Mouse (Mus musculus) midbrain, embryonic 11.5 days (tissue): ENCODE results near the gene Sbk3. TPM values are rescaled to one million over a fixed set of nuclear protein-coding genes. Genes with fewer than 3 reads are reported as not detected.

Experiments
- ATAC-seq: fragments of 200-750 bp; cut with Nextera tagmentation; 2 replicates; pipeline ENCODE4 v1.8.0; 2017; ENCODE audit warnings: moderate TSS enrichment, moderate library complexity; ENCODE audit not compliant: low FRiP score
- DNase-seq: peaks from one replicate; pipeline ENCODE4 v3.0.0; 2015; ENCODE audit warnings: low spot score; ENCODE audit errors: missing footprints
- H3K27ac ChIP-seq: fragments of 300-500 bp; sonication (generic); 2 replicates; pipeline ENCODE4 v1.5.1; 2014; ENCODE audit warnings: low read depth, low read length
- H3K27me3 ChIP-seq: fragments of 300-500 bp; sonication (generic); 2 replicates; pipeline ENCODE4 v1.6.1; 2014; ENCODE audit warnings: mild to moderate bottlenecking, low read length, moderate library complexity, mixed read lengths; ENCODE audit not compliant: control insufficient read depth, insufficient read depth
- H3K36me3 ChIP-seq: fragments of 300-500 bp; sonication (generic); 2 replicates; pipeline ENCODE4 v1.6.1; 2014; ENCODE audit warnings: mild to moderate bottlenecking, low read length, moderate library complexity, mixed read lengths; ENCODE audit not compliant: control insufficient read depth, insufficient read depth
- H3K4me1 ChIP-seq: fragments of 300-500 bp; sonication (generic); 2 replicates; pipeline ENCODE4 v1.6.1; 2014; ENCODE audit warnings: low read length; ENCODE audit not compliant: control insufficient read depth, insufficient read depth
- H3K4me2 ChIP-seq: fragments of 300-500 bp; sonication (generic); 2 replicates; pipeline ENCODE4 v1.6.1; 2014; ENCODE audit warnings: mild to moderate bottlenecking, moderate library complexity
- H3K4me3 ChIP-seq: fragments of 300-500 bp; sonication (generic); 2 replicates; pipeline ENCODE4 v1.5.1; 2014; ENCODE audit warnings: low read depth, low read length
- H3K9ac ChIP-seq: fragments of 300-500 bp; sonication (generic); 2 replicates; pipeline ENCODE4 v1.6.1; 2014; ENCODE audit warnings: low read length
- H3K9me3 ChIP-seq: fragments of 300-500 bp; sonication (generic); 2 replicates; pipeline ENCODE4 v1.6.1; 2016; ENCODE audit warnings: low read length; ENCODE audit not compliant: control insufficient read depth
- WGBS: fragments of 180-500 bp; shearing (Covaris S2); extraction: QIAGEN DNeasy Blood & Tissue Kit; methylation state at CpG from one replicate; pipeline ENCODE4 v1.1.7; 2014; 5-methylcytosine and 5-hydroxymethylcytosine counted together
- polyA plus RNA-seq: library from polyadenylated mRNA; unstranded; fragments of >200 nt; fragmentation: Nextera tagmentation; extraction: Ambion mirVana; gene quantifications from 2 replicates; pipeline ENCODE4 v1.2.1, GENCODE M21; 2014

Sbk3 gene
- polyA plus RNA-seq, 1 experiment from 2014 or later: not detected

GRCm38 (mm10) chr7:4971710-4972109 is 742 bp upstream of the Sbk3 start:
- H3K36me3 ChIP-seq: no peaks in the 10 kb centered on the region
- no peak overlapping the region for H3K9ac ChIP-seq
- H3K4me1 ChIP-seq: no peaks in the 10 kb centered on the region
- no peak for ATAC-seq
- H3K9me3 ChIP-seq: peaks cover 1% of the 10 kb centered on the region; the same call in 1 of the 2 replicates
- no peak overlapping the region for H3K27ac ChIP-seq
- no peak overlapping the region for H3K4me3 ChIP-seq
- H3K4me2 ChIP-seq: no peak overlapping the region
- no peaks in the 10 kb centered on the region for H3K27me3 ChIP-seq
- DNase-seq: no peak
- 40% methylated on average over 7 of the region's 7 CpGs for WGBS

GRCm38 (mm10) chr7:4964988-4965387 is 6.0 kb downstream of the Sbk3 start:
- H3K4me1 ChIP-seq: no peaks in the 10 kb centered on the region
- ATAC-seq: no peak
- no peak for DNase-seq
- 84% methylated on average over 5 of the region's 5 CpGs for WGBS
- no peaks in the 10 kb centered on the region for H3K9me3 ChIP-seq
- no peaks in the 10 kb centered on the region for H3K36me3 ChIP-seq
- H3K4me2 ChIP-seq: no peak overlapping the region
- H3K27ac ChIP-seq: no peak overlapping the region
- H3K4me3 ChIP-seq: no peak overlapping the region
- no peak overlapping the region for H3K9ac ChIP-seq
- no peaks in the 10 kb centered on the region for H3K27me3 ChIP-seq

- 7% methylated on average over 10 of the region's 10 CpGs for WGBS
- no peaks in the 10 kb centered on the region for H3K36me3 ChIP-seq
- DNase-seq: peak; percentile 90
- no peaks in the 10 kb centered on the region for H3K4me1 ChIP-seq
- H3K9me3 ChIP-seq: no peaks in the 10 kb centered on the region
- H3K9ac ChIP-seq: no peak within 1 kb of the TSS
- peak; percentile 80; the same call in 1 of the 2 replicates for ATAC-seq
- H3K4me2 ChIP-seq: no peak within 1 kb of the TSS
- no peak within 1 kb of the TSS for H3K4me3 ChIP-seq
- no peaks in the 10 kb centered on the region for H3K27me3 ChIP-seq
- H3K27ac ChIP-seq: no peak within 1 kb of the TSS
Observed at GRCm38 (mm10) chr7:4964272-4964671, 6.7 kb downstream of the Sbk3 start, which contains the start of gene Sbk2. Gene Sbk2 (minus strand): TSS chr7:4964406.

- WGBS: 81% methylated on average over 5 of the region's 5 CpGs
Observed at GRCm38 (mm10) chr7:4963527-4963926, 7.4 kb downstream of the Sbk3 start.

GRCm38 (mm10) chr7:4957361-4957760 is 13.6 kb downstream of the Sbk3 start:
- Histone ChIP-seq H3K4me1 (no peaks in the 10 kb centered on the region), H3K4me2 (no peak overlapping the region), H3K27ac (no peak overlapping the region), H3K4me3 (no peak overlapping the region), H3K9ac (no peak overlapping the region), H3K36me3 (no peaks in the 10 kb centered on the region), H3K9me3 (no peaks in the 10 kb centered on the region), H3K27me3 (no peaks in the 10 kb centered on the region)
- peak; percentile 8 for DNase-seq
- no peak for ATAC-seq
- 86% methylated on average over 10 of the region's 10 CpGs for WGBS

More at GRCm38 (mm10) chr7:4963527-4963926, 7.4 kb downstream of the Sbk3 start:
- Histone ChIP-seq H3K4me1 (no peaks in the 10 kb centered on the region), H3K36me3 (no peaks in the 10 kb centered on the region), H3K9ac (no peak overlapping the region), H3K9me3 (no peaks in the 10 kb centered on the region), H3K27ac (no peak overlapping the region), H3K27me3 (no peaks in the 10 kb centered on the region), H3K4me2 (no peak overlapping the region), H3K4me3 (no peak overlapping the region)
- peak; percentile 4 for DNase-seq
- no peak for ATAC-seq

- Histone ChIP-seq H3K27me3 (no peaks in the 10 kb centered on the region), H3K4me1 (no peaks in the 10 kb centered on the region), H3K9ac (no peak overlapping the region), H3K4me2 (no peak overlapping the region), H3K36me3 (no peaks in the 10 kb centered on the region), H3K4me3 (no peak overlapping the region), H3K27ac (no peak overlapping the region), H3K9me3 (no peaks in the 10 kb centered on the region)
- no peak for DNase-seq
- no peak for ATAC-seq
- WGBS: 36% methylated on average over 10 of the region's 10 CpGs
Observed at GRCm38 (mm10) chr7:4953815-4954445, 17.0 kb downstream of the Sbk3 start.

- Histone ChIP-seq H3K9ac (no peak overlapping the region), H3K4me2 (no peak overlapping the region), H3K9me3 (no peaks in the 10 kb centered on the region), H3K4me1 (no peaks in the 10 kb centered on the region), H3K4me3 (no peak overlapping the region), H3K36me3 (no peaks in the 10 kb centered on the region), H3K27me3 (no peaks in the 10 kb centered on the region), H3K27ac (no peak overlapping the region)
- no peak for ATAC-seq
- WGBS: 88% methylated on average over 19 of the region's 19 CpGs
- DNase-seq: no peak
Observed at GRCm38 (mm10) chr7:4950561-4951342, 20.2 kb downstream of the Sbk3 start.

GRCm38 (mm10) chr7:4948386-4948785 is 22.6 kb downstream of the Sbk3 start:
- DNase-seq: no peak
- ATAC-seq: no peak
- Histone ChIP-seq H3K27me3 (no peaks in the 10 kb centered on the region), H3K9ac (no peak overlapping the region), H3K4me2 (no peak overlapping the region), H3K27ac (no peak overlapping the region), H3K4me1 (0 out of 2 replicates have a peak, but pooled peaks cover 2% of the 10 kb centered on the region), H3K9me3 (no peaks in the 10 kb centered on the region), H3K4me3 (no peak overlapping the region), H3K36me3 (no peaks in the 10 kb centered on the region)
- WGBS: 74% methylated on average over 6 of the region's 6 CpGs

- Histone ChIP-seq H3K27ac (no peak overlapping the region), H3K4me1 (0 out of 2 replicates have a peak, but pooled peaks cover 2% of the 10 kb centered on the region), H3K36me3 (no peaks in the 10 kb centered on the region), H3K9ac (no peak overlapping the region), H3K4me3 (no peak overlapping the region), H3K9me3 (no peaks in the 10 kb centered on the region), H3K27me3 (no peaks in the 10 kb centered on the region), H3K4me2 (no peak overlapping the region)
- DNase-seq (no peak), ATAC-seq (no peak)
- WGBS: 69% methylated on average over 2 of the region's 2 CpGs
Observed at GRCm38 (mm10) chr7:4947855-4948254, 23.1 kb downstream of the Sbk3 start.
